Mouse (Mus musculus): ENCODE results near the gene Tamm41. TPM values are rescaled to one million over a fixed set of nuclear protein-coding genes. Genes with fewer than 3 reads are reported as not detected.
A peak's percentile ranks its signal among the peaks of the same experiment; 100 is the strongest.

Gene Tamm41
- polyA plus RNA-seq (2015; fragmentation: Nextera tagmentation; extraction: Ambion mirVana): 47.0 and 51.5 TPM in 2 replicates

GRCm38 (mm10) chr6:115037103-115038094 is at the start of gene Tamm41:
Tamm41 (minus strand) TSS chr6:115037876.
- Histone ChIP-seq H3K9me3 (replicated peaks; ENCODE audit: control insufficient read depth, low read length, poor library complexity, severe bottlenecking) (no peaks in the 10 kb centered on the region), H3K4me1 (ENCODE audit: control insufficient read depth, insufficient read depth, low read length) (peaks cover 10% of the 10 kb centered on the region), H3K36me3 (ENCODE audit: control insufficient read depth, insufficient read depth, low read length) (peaks cover 11% of the 10 kb centered on the region; the same call in 1 of the 2 replicates), H3K4me3 (ENCODE audit: low read depth, low read length) (peak within 1 kb of the TSS; percentile 78), H3K27me3 (ENCODE audit: control insufficient read depth, insufficient read depth, low read depth, low read length) (no peaks in the 10 kb centered on the region), H3K4me2 (ENCODE audit: low read length) (peak within 1 kb of the TSS; percentile 57), H3K27ac (ENCODE audit: low read length) (no peak within 1 kb of the TSS), H3K9ac (ENCODE audit: low read depth, low read length) (peak within 1 kb of the TSS; percentile 80)
- ATAC-seq: peak; percentile 96
- WGBS: 1% methylated on average over 54 of the region's 57 CpGs

- WGBS: 36% methylated on average over 9 of the region's 9 CpGs
Observed at GRCm38 (mm10) chr6:115085274-115085841, 47.7 kb upstream of the Tamm41 start.

GRCm38 (mm10) chr6:115076781-115077575 is 39.3 kb upstream of the Tamm41 start:
- H3K9me3 ChIP-seq (replicated peaks; ENCODE audit: control insufficient read depth, low read length, poor library complexity, severe bottlenecking): no peaks in the 10 kb centered on the region
- no peak for ATAC-seq
- 50% methylated on average over 9 of the region's 9 CpGs for WGBS

More at GRCm38 (mm10) chr6:115085274-115085841, 47.7 kb upstream of the Tamm41 start:
- H3K9ac ChIP-seq (ENCODE audit: low read depth, low read length): no peak overlapping the region
- H3K4me3 ChIP-seq (ENCODE audit: low read depth, low read length): no peak overlapping the region
- no peak overlapping the region for H3K4me2 ChIP-seq (ENCODE audit: low read length)
- no peak overlapping the region for H3K27ac ChIP-seq (ENCODE audit: low read length)
- no peak for ATAC-seq
- peaks cover 5% of the 10 kb centered on the region for H3K4me1 ChIP-seq (ENCODE audit: control insufficient read depth, insufficient read depth, low read length)
- H3K36me3 ChIP-seq (ENCODE audit: control insufficient read depth, insufficient read depth, low read length): no peaks in the 10 kb centered on the region
- no peaks in the 10 kb centered on the region for H3K27me3 ChIP-seq (ENCODE audit: control insufficient read depth, insufficient read depth, low read depth, low read length)
- no peaks in the 10 kb centered on the region for H3K9me3 ChIP-seq (replicated peaks; ENCODE audit: control insufficient read depth, low read length, poor library complexity, severe bottlenecking)

DNA sequence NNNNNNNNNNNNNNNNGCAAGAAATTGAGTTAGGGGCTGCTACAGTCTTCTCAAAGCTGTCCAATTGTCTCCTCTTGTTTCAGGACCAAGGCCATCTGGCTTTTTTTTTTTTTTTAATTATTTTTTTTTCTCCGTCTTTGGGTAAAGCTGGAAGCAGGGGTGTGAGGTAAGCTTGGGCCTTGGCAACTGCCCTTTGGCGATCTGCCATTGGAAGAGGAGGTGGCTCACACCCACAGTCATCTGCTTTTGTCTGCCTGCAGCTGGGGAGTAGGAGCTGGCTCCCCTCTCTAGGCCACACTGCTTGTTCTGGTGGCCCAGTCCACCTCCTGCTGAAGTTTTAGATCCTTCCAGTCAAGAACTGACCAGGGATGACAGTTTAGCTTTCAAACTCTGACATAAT is 34.3 kb upstream of the Tamm41 start:
- no peak for ATAC-seq
- Histone ChIP-seq H3K4me1 (ENCODE audit: control insufficient read depth, insufficient read depth, low read length) (no peaks in the 10 kb centered on the region), H3K36me3 (ENCODE audit: control insufficient read depth, insufficient read depth, low read length) (no peaks in the 10 kb centered on the region), H3K4me3 (ENCODE audit: low read depth, low read length) (no peak overlapping the region), H3K27me3 (ENCODE audit: control insufficient read depth, insufficient read depth, low read depth, low read length) (no peaks in the 10 kb centered on the region), H3K9me3 (replicated peaks; ENCODE audit: control insufficient read depth, low read length, poor library complexity, severe bottlenecking) (no peaks in the 10 kb centered on the region), H3K27ac (ENCODE audit: low read length) (no peak overlapping the region), H3K9ac (ENCODE audit: low read depth, low read length) (no peak overlapping the region), H3K4me2 (ENCODE audit: low read length) (no peak overlapping the region)
- 69% methylated on average over 2 of the region's 2 CpGs for WGBS

More at GRCm38 (mm10) chr6:115076781-115077575, 39.3 kb upstream of the Tamm41 start:
- no peaks in the 10 kb centered on the region for H3K27me3 ChIP-seq (ENCODE audit: control insufficient read depth, insufficient read depth, low read depth, low read length)
- no peaks in the 10 kb centered on the region for H3K36me3 ChIP-seq (ENCODE audit: control insufficient read depth, insufficient read depth, low read length)
- H3K27ac ChIP-seq (ENCODE audit: low read length): no peak overlapping the region
- H3K4me1 ChIP-seq (ENCODE audit: control insufficient read depth, insufficient read depth, low read length): no peaks in the 10 kb centered on the region
- H3K4me3 ChIP-seq (ENCODE audit: low read depth, low read length): no peak overlapping the region
- no peak overlapping the region for H3K4me2 ChIP-seq (ENCODE audit: low read length)
- no peak overlapping the region for H3K9ac ChIP-seq (ENCODE audit: low read depth, low read length)

DNA sequence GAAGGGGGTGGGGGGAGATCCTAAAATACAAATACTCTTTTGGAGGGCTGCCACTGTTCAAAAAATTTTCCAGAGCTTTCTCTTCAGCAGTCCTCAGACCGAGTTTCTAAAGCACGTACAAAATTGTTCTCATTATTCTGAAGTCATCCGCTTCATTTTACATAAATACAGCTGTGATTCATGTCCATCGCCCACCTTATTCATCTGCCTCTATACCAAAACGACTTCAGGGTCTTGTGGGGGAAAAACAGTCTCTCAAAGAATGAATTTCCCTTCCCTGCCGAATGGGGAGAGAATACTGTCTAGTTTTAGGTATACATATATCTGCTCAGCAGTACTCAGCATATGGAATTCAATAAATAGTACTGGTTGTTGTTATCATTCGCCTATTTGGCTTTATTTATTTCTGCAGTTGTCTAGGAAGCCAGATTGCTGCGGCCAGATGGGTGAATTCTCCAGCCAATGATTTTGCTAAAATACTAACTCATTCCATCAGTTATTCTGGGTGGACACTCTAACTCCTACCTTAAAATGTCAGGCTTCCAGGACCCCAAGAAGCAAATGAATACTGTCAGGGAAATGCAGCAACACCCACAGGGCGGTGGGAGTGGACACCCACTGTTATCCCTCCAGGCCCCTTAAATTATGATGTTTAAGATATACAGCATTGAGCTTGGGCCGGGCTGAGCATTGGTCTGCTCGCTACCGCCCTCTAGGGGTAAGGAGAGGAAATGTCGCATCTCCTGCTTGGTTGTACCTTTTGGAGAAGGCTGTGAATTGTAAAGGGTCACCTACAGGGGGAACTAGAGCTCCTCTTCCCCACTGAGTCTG is 27.9 kb upstream of the Tamm41 start:
- 46% methylated on average over 13 of the region's 13 CpGs for WGBS
- H3K27me3 ChIP-seq (ENCODE audit: control insufficient read depth, insufficient read depth, low read depth, low read length): no peaks in the 10 kb centered on the region
- H3K9me3 ChIP-seq (replicated peaks; ENCODE audit: control insufficient read depth, low read length, poor library complexity, severe bottlenecking): no peaks in the 10 kb centered on the region
- H3K9ac ChIP-seq (ENCODE audit: low read depth, low read length): no peak overlapping the region
- H3K36me3 ChIP-seq (ENCODE audit: control insufficient read depth, insufficient read depth, low read length): no peaks in the 10 kb centered on the region
- ATAC-seq: no peak
- H3K4me3 ChIP-seq (ENCODE audit: low read depth, low read length): no peak overlapping the region
- no peak overlapping the region for H3K27ac ChIP-seq (ENCODE audit: low read length)
- H3K4me1 ChIP-seq (ENCODE audit: control insufficient read depth, insufficient read depth, low read length): no peaks in the 10 kb centered on the region
- H3K4me2 ChIP-seq (ENCODE audit: low read length): no peak overlapping the region

DNA sequence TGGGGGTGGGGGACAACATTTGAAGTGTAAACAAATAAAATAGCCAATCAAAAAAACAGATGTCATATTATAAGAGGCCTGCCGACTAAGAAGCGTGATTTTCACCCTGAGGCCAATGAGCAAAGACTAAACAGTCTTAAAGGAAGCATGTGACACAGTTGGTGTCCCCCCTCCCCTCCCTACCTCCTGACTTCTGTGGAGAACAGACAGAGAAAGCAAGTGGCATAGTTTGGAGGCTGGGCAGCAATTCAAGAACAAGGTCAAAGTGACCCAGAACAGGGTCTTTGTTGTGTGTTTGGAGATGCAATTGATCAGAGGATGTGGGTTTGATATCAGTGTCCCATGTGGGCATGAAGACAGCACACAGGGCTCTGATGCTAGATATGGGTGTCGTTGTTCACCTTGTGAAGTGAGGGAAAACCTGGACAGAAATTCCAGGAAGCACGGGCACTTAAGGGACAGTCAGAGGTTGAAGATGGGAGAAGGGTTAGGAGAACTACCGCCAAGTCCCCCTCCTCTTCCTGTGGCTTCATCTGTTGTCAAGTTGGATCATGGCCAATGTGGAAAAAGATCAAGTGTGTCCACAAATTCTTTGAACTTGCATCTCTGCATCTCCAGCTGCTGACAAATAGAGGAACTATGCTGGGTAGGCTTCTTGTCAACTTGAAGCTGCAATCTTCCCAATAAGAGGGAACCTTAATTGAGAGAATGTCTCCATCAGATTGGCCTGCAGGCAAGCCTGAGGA is 25.1 kb upstream of the Tamm41 start:
- no peak overlapping the region for H3K4me3 ChIP-seq (ENCODE audit: low read depth, low read length)
- H3K27me3 ChIP-seq (ENCODE audit: control insufficient read depth, insufficient read depth, low read depth, low read length): no peaks in the 10 kb centered on the region
- no peaks in the 10 kb centered on the region for H3K9me3 ChIP-seq (replicated peaks; ENCODE audit: control insufficient read depth, low read length, poor library complexity, severe bottlenecking)
- H3K27ac ChIP-seq (ENCODE audit: low read length): no peak overlapping the region
- no peak overlapping the region for H3K9ac ChIP-seq (ENCODE audit: low read depth, low read length)
- WGBS: 86% methylated on average over 5 of the region's 5 CpGs
- H3K4me1 ChIP-seq (ENCODE audit: control insufficient read depth, insufficient read depth, low read length): 0 out of 2 replicates have a peak, but pooled peaks cover 1% of the 10 kb centered on the region
- no peak overlapping the region for H3K4me2 ChIP-seq (ENCODE audit: low read length)
- no peaks in the 10 kb centered on the region for H3K36me3 ChIP-seq (ENCODE audit: control insufficient read depth, insufficient read depth, low read length)
- no peak for ATAC-seq

DNA sequence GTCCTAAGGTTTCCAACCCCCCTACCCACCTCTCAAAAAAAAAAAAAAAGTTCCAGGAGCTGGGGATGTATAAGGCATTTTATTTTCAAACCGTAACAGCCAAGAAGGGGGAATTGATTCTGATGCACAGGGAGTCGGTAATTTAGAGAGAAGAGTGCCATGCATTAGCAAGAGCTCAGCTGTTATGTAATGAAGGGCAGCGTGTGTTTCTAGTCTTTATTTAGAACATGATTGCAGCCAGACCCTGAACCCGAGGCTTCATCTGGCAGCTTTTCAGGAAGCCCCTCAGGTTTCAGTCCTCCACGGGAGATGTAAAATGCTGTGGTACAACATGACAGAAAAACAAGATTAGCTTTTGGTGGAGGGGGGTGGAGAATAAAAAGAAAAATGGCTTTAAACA is 21.6 kb upstream of the Tamm41 start:
- 53% methylated on average over 5 of the region's 5 CpGs for WGBS

More for the DNA sequence above, 21.6 kb upstream of the Tamm41 start:
- Histone ChIP-seq H3K9ac (ENCODE audit: low read depth, low read length) (no peak overlapping the region), H3K27me3 (ENCODE audit: control insufficient read depth, insufficient read depth, low read depth, low read length) (no peaks in the 10 kb centered on the region), H3K4me1 (ENCODE audit: control insufficient read depth, insufficient read depth, low read length) (peaks cover 5% of the 10 kb centered on the region; the same call in 1 of the 2 replicates), H3K36me3 (ENCODE audit: control insufficient read depth, insufficient read depth, low read length) (no peaks in the 10 kb centered on the region), H3K27ac (ENCODE audit: low read length) (no peak overlapping the region), H3K9me3 (replicated peaks; ENCODE audit: control insufficient read depth, low read length, poor library complexity, severe bottlenecking) (no peaks in the 10 kb centered on the region), H3K4me2 (ENCODE audit: low read length) (no peak overlapping the region), H3K4me3 (ENCODE audit: low read depth, low read length) (no peak overlapping the region)
- no peak for ATAC-seq
